Mouse (Mus musculus) stomach, postnatal 0 days (tissue): ENCODE results near the gene Sla2.

Experiments used
- CTCF ChIP-seq: IDR thresholded peaks from 2 replicates; pipeline ENCODE4 v1.5.1; 2016; ENCODE audit warnings: antibody characterized with exemption, low read depth, mild to moderate bottlenecking, moderate library complexity
- EP300 ChIP-seq: optimal IDR thresholded peaks from 2 replicates; pipeline ENCODE3; 2016; ENCODE audit warnings: antibody characterized with exemption

DNA sequence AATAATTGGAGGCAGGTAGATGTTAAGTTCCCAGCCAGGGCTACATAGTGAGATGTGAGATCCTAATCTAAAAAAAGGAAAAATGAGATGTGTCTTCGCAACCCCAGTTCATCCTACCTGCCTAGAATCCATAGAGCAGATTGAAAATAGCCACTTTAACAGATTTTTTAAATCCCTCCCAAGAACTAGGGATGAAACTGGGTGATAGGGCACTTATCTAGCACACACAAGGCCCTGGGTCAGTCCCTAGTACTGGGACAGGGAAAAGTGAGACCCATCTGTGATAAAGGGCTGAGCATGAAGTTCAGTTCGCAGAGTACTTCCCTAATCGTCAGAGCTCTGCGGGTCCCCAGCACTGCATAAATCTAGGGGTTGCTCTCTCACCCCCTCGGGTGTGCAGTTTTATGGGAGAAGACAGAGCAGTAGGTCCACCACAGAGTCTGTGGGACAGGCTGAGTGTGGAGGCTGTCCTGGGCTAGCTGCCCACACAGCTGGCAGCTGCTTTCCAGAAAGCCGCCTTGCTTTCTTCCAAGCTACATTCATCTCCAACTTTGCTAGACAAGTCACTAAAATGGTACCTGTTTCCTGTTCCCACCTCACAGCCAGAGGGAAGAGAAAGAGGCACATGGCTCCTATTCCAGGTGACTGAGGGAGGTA lies 38.3 kb downstream of the Sla2 start:
- TF ChIP-seq CTCF (no peak), EP300 (no peak)
